Mouse (Mus musculus) liver, adult 2 months (tissue): Measurements from ENCODE around the gene Kdm6a. TPM values are rescaled to one million over a fixed set of nuclear protein-coding genes. Genes with fewer than 3 reads are reported as not detected.

Source experiments
- DNase-seq: peaks from one replicate; pipeline ENCODE4 v3.0.0-alpha.2; 2011; ENCODE audit warnings: low read depth, low spot score; ENCODE audit errors: extremely low read depth
- H3K27ac ChIP-seq: fragments of 200-500 bp; replicated peaks from 2 replicates; pipeline ENCODE4 v1.5.1; 2012; ENCODE audit warnings: low read depth, mild to moderate bottlenecking, control low read depth, inconsistent platforms, low read length; ENCODE audit not compliant: insufficient read depth
- H3K27me3 ChIP-seq: fragments of 200-500 bp; 2 replicates; pipeline ENCODE4 v1.6.1; 2012; ENCODE audit warnings: mild to moderate bottlenecking, moderate library complexity, low read length, inconsistent platforms; ENCODE audit not compliant: control insufficient read depth, insufficient read depth
- H3K36me3 ChIP-seq: fragments of 200-500 bp; 2 replicates; pipeline ENCODE4 v1.6.1; 2012; ENCODE audit warnings: low read length, inconsistent platforms; ENCODE audit not compliant: control insufficient read depth, insufficient read depth
- H3K4me1 ChIP-seq: fragments of 200-500 bp; 2 replicates; pipeline ENCODE4 v1.6.1; 2011; ENCODE audit warnings: low read length; ENCODE audit not compliant: control insufficient read depth, insufficient read depth
- H3K4me3 ChIP-seq: fragments of 200-500 bp; 2 replicates; pipeline ENCODE4 v1.5.1; 2011; ENCODE audit warnings: low read depth, mild to moderate bottlenecking, control low read depth, low read length, moderate library complexity; ENCODE audit not compliant: insufficient read depth
- H3K79me2 ChIP-seq: fragments of 200-500 bp; 2 replicates; pipeline ENCODE4 v1.6.1; 2012; ENCODE audit warnings: inconsistent platforms, mild to moderate bottlenecking, low read length, moderate library complexity; ENCODE audit not compliant: control insufficient read depth, insufficient read depth
- H3K9ac ChIP-seq: fragments of 200-500 bp; 2 replicates; pipeline ENCODE4 v1.6.1; 2012; ENCODE audit warnings: low read depth, mild to moderate bottlenecking, control low read depth, inconsistent platforms, low read length
- CTCF ChIP-seq: fragments of 200-500 bp; IDR thresholded peaks from 2 replicates; pipeline ENCODE4 v1.5.1; 2011; ENCODE audit warnings: low read depth, low read length, control low read depth
- POLR2A ChIP-seq: fragments of 200-500 bp; IDR thresholded peaks from 2 replicates; pipeline ENCODE4 v1.6.1; 2011; ENCODE audit warnings: low read length, control low read depth; ENCODE audit not compliant: insufficient read depth; ENCODE audit errors: extremely low read depth
- WGBS: fragments of 180-500 bp; shearing (Covaris S2); methylation state at CpG from one replicate; pipeline ENCODE4 v1.1.7; 2018; 5-methylcytosine and 5-hydroxymethylcytosine counted together
- polyA plus RNA-seq: library from polyadenylated mRNA; depleted of rRNA; stranded (reverse); fragments of >200 nt; gene quantifications from 2 replicates; pipeline ENCODE4 v1.2.3, GENCODE M21; 2012
- total RNA-seq: library from RNA; depleted of rRNA; stranded (reverse); fragments of >200 nt; gene quantifications from 2 replicates; pipeline ENCODE4 v1.2.3, GENCODE M21; 2014

Gene Kdm6a
- total and polyA plus RNA-seq, 2 experiments = 4.9 to 20.8 TPM

GRCm38 (mm10) chrX:18179492-18179891 lies 17.1 kb downstream of the Kdm6a start:
- no peaks in the 10 kb centered on the region for H3K36me3 ChIP-seq
- no peak overlapping the region for H3K27ac ChIP-seq
- no peaks in the 10 kb centered on the region; the same call in 1 of the 2 replicates for H3K79me2 ChIP-seq
- no peak for DNase-seq
- WGBS = 15% methylated on average over 1 of the region's 1 CpGs
- H3K9ac ChIP-seq = no peak overlapping the region
- H3K27me3 ChIP-seq = no peaks in the 10 kb centered on the region
- H3K4me3 ChIP-seq = no peak overlapping the region
- no peak for TF ChIP-seq CTCF
- no peak for TF ChIP-seq POLR2A
- peaks cover 2% of the 10 kb centered on the region; the same call in 1 of the 2 replicates for H3K4me1 ChIP-seq

GRCm38 (mm10) chrX:18187203-18187602 lies 24.8 kb downstream of the Kdm6a start:
- DNase-seq = no peak

GRCm38 (mm10) chrX:18188293-18188692 lies 25.9 kb downstream of the Kdm6a start:
- Histone ChIP-seq H3K27ac (no peak overlapping the region), H3K27me3 (no peaks in the 10 kb centered on the region), H3K4me1 (peaks cover 2% of the 10 kb centered on the region; the same call in 1 of the 2 replicates), H3K9ac (no peak overlapping the region), H3K36me3 (no peaks in the 10 kb centered on the region), H3K4me3 (no peak overlapping the region), H3K79me2 (no peaks in the 10 kb centered on the region; the same call in 1 of the 2 replicates)
- no peak for DNase-seq
- 77% methylated on average over 2 of the region's 2 CpGs for WGBS
- no peak for TF ChIP-seq CTCF
- no peak for TF ChIP-seq POLR2A

More at GRCm38 (mm10) chrX:18187203-18187602, 24.8 kb downstream of the Kdm6a start:
- H3K4me3 ChIP-seq = no peak overlapping the region
- H3K36me3 ChIP-seq = no peaks in the 10 kb centered on the region
- H3K9ac ChIP-seq = no peak overlapping the region
- peaks cover under 1% of the 10 kb centered on the region; the same call in 1 of the 2 replicates for H3K4me1 ChIP-seq
- no peak overlapping the region for H3K27ac ChIP-seq
- no peaks in the 10 kb centered on the region; the same call in 1 of the 2 replicates for H3K79me2 ChIP-seq
- no peak for TF ChIP-seq CTCF
- H3K27me3 ChIP-seq = no peaks in the 10 kb centered on the region

DNA sequence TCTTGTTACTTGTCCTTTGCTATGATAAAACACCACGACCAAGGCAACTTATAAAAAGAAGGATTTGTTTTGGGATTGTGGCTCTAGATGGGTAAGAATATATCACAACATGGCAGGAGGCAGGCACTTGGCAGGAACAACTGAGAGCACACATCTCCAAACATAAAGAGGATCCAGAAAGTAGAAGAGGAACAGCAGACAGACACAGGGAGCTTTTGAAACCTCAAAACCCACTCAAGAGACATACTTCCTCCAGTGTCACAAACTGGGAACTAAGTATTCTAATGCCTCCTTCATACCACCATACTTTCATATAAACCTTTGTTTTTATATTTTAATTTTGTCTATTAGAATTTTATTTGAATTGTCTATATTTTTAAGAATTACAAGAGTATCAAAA lies 77.2 kb downstream of the Kdm6a start:
- no peaks in the 10 kb centered on the region for H3K27me3 ChIP-seq
- no peaks in the 10 kb centered on the region for H3K4me1 ChIP-seq
- no peak for TF ChIP-seq CTCF
- no peak for TF ChIP-seq POLR2A
- no peaks in the 10 kb centered on the region for H3K79me2 ChIP-seq
- no peak for DNase-seq
- H3K36me3 ChIP-seq = no peaks in the 10 kb centered on the region; the same call in 1 of the 2 replicates
- H3K9ac ChIP-seq = no peak overlapping the region
- no peak overlapping the region for H3K27ac ChIP-seq
- WGBS = 84% methylated on average over 1 of the region's 1 CpGs
- no peak overlapping the region for H3K4me3 ChIP-seq

DNA sequence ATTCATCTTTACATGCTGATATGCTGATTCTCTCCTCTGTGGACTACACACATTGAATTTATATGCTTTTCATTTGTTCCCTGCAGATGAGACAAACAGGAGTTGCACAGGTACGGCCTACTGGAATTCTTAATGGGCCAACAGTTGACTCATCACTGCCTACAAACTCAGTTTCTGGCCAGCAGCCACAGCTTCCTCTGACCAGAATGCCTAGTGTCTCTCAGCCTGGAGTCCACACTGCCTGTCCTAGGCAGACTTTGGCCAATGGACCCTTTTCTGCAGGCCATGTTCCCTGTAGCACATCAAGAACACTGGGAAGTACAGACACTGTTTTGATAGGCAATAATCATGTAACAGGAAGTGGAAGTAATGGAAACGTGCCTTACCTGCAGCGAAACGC lies 88.2 kb downstream of the Kdm6a start:
- no peaks in the 10 kb centered on the region for H3K79me2 ChIP-seq
- H3K27me3 ChIP-seq = no peaks in the 10 kb centered on the region
- DNase-seq = peak; percentile 54
- peaks cover 13% of the 10 kb centered on the region; the same call in 1 of the 2 replicates for H3K36me3 ChIP-seq
- no peaks in the 10 kb centered on the region for H3K4me1 ChIP-seq
- no peak overlapping the region for H3K4me3 ChIP-seq
- no peak for TF ChIP-seq CTCF
- WGBS = 71% methylated on average over 4 of the region's 4 CpGs
- no peak overlapping the region for H3K9ac ChIP-seq
- H3K27ac ChIP-seq = no peak overlapping the region

DNA sequence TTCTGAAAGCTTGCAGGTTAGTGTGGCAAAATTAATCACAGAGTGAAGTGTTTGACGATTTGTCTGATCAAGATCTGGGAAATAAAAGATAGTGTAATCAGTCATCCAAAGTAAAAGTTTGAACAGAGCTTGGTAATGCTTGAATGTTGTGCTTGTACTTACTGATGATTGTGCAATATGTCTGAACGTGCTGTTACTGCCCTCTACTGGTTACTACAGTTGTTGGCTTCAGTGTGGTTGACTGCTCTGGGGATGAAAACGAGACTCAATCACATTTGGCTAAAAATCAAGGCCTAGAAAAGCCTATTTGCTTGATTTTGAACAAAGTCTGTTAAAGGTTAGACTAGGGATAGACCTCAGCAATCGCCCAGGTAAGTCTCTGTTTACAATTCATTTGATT lies 92.4 kb downstream of the Kdm6a start:
- Histone ChIP-seq H3K79me2 (no peaks in the 10 kb centered on the region), H3K4me1 (no peaks in the 10 kb centered on the region), H3K27me3 (no peaks in the 10 kb centered on the region), H3K36me3 (peaks cover 11% of the 10 kb centered on the region; the same call in 1 of the 2 replicates), H3K4me3 (no peak overlapping the region), H3K27ac (no peak overlapping the region), H3K9ac (no peak overlapping the region)
- DNase-seq = peak; percentile 75
- TF ChIP-seq POLR2A (no peak), CTCF (peak; percentile 9; the same call in 1 of the 2 replicates)
- 4% methylated on average over 4 of the region's 4 CpGs for WGBS
